Mouse (Mus musculus) T-helper 1 cell (primary cell): ENCODE results near the gene Actn1.
"Not testable (repeated sequence)": the region's sequence is repeated elsewhere in the genome, so short reads cannot be mapped to it uniquely, and the experiment has no call there.

ENCODE experiments used
- in situ Hi-C: fragments of 300-600 bp; cut with MboI, MseI; formaldehyde crosslinking; loops from one replicate; pipeline ENCODE4 v1.15.1; 2025; ENCODE audit warnings: high pct_unique_total_duplicates

The Actn1 gene

DNA sequence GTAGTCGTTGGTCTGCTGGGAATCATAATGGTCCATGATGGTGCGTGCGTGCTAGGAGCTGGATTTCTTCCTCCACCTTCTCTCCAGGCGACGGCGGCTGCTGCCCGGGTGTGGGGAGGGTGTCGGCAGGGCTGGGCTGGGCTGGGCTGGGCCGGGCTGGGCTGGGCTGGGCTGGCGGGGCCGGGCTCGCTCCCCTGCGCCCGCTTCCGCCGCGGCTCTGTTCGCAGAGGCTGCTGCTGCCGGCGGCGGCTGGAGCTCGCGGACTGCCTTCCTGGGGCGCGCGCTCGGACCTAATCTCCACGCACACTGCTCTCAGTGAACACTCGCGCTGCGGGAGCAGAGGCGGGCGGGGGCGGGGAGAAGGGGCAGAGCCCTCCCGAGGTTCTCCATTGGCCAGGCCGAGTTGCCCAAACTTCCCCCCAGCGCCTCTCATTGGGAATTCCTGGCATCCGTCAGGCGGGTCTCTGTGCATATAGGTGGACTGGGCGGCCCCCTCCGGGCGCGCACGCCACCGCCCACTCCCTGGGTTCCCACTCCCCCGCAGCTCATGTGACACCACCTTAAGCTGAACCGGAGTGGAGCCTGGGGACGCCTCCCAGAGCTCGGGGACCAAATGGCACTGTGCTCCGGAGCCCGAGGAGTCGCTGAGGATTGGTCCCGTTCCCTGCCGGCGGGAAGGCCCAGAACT is at the start of gene Actn1:
Gene Actn1 (minus strand): TSS at position 316 of the 688 bp plus-strand sequence.
- in situ Hi-C loops = loop anchor here (10.0 kb wide), 1 partner anchor 1705 kb away; no protein-coding TSS in a partner anchor

- in situ Hi-C loops = no loop called here
Measured at GRCm38 (mm10) chr12:80307556-80307955, 47.4 kb upstream of the Actn1 start.

GRCm38 (mm10) chr12:80304518-80304917 is 44.3 kb upstream of the Actn1 start:
- in situ Hi-C loops = no loop called here

DNA sequence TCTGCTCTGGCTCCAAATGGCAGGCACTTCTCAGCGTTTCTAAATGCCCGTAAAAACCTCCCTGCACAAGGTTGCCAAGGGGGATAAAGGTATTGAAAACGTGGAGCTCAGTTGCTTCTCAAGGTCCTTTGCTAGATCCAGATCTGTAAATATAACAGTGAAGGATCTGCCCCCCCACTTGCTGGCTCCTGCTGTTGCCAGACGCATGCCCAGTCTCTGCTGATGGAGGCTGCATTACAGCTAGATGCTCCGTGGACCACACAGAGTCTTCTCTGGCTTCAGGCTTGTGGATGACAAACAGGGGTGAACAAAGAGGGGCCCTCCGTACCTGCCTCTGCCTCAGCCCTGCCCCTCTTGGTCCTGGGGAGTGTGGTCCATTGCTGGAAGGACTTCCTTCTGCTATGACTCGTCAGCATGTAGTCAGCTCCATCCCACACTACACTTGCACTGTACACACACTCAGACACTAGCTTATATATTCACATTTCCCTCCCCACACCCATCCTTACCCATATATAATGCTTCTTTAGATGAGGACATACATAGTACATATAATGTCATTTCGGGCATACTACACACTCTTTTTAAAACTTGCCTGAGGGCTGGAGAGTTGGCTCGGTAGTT is 40.8 kb upstream of the Actn1 start:
- in situ Hi-C loops = no loop called here

DNA sequence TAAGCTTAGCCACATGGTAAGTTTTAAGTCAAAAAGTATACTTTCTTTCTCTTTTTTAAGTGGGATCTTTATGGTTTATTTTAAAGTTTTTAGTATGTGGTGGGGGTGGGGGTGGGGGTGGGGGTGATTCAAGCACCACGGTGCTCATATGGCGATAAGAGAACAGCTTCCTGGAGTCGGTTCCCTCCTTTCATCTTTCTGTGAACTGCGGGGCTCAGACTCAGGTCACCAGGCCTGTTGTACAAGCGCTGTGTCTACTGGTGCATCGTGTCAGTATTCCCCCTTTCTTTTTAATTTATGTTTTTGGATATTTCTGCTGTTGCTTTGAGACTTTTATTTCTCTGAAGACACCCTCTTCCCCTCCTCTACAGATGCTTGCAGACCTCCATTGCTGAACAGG is 38.5 kb upstream of the Actn1 start:
- in situ Hi-C loops = no loop called here

DNA sequence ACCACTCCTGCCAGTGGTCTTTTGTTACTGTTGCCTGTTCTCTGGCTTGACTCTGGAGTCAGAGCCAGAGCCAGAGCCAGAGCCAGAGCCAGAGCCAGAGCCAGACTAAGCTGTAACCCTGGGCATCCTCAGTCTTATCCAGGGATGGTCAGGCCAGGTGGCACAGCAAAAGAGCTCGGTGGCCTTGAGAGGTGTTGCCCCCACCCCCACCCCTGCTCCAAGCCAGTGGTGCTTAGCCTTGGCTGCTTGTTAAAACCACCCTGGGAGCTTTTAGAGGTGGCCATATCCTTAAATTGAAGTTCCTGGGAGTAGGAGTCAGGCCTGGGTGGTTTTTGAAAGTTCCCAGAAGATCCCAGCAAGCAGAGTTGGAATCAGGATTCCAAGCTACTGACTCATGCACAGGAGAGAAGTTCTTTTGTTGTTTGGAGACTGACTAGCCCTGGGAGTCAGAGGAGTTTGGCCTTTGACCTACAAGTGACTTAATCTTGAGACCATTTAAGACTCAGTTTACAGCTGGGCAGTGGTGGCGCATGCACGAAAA is 31.8 kb upstream of the Actn1 start:
- in situ Hi-C loops = no loop called here

- in situ Hi-C loops = no loop called here
Measured at GRCm38 (mm10) chr12:80290964-80291363, 30.8 kb upstream of the Actn1 start.

- in situ Hi-C loops = no loop called here
Measured at GRCm38 (mm10) chr12:80290483-80290882, 30.3 kb upstream of the Actn1 start.

- in situ Hi-C loops = no loop called here
Measured at GRCm38 (mm10) chr12:80289722-80290121, 29.6 kb upstream of the Actn1 start.

DNA sequence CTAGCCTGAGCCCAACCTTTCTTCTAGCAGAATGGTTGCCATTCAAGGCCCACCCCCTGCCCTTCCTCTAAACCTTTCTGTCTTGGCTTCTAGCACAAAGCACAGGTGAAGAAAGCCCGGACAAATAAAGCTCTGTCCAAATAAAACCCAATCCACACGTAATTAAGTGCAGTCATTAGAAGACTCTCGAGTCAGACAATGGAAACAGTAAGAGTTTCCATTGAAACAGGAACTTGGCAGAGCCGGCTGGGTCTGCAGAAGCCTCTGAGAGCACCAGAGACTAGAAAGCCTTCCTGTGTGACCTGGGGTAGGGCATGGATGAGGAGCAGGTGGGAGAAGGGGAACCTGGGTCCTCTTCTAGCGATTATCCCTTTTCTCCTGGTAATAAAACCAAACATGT is 25.7 kb upstream of the Actn1 start:
- in situ Hi-C loops = no loop called here

DNA sequence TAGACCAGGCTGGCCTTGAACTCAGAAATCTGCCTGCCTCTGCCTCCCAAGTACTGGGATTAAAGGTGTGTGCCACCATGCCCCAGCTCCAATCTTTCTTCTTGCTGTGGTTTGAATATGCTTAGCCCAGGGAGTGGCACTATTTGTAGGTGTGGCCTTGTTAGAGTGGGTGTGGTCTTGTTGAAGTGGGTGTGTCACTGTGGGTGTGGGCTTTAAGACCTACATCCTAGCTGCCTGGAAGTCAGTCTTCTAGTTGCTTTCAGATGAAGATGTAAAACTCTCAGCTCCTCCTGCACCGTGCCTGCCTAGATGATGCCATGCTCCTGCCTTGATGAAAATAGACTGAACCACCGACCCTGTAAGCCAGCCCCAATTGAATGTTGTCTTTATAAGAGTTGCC is 24.1 kb upstream of the Actn1 start:
- in situ Hi-C loops = not testable (repeated sequence)

- in situ Hi-C loops = loop anchor here (5.0 kb wide), 1 partner anchor 53 kb away; no protein-coding TSS in a partner anchor
Measured at GRCm38 (mm10) chr12:80278866-80279265, 18.7 kb upstream of the Actn1 start.

DNA sequence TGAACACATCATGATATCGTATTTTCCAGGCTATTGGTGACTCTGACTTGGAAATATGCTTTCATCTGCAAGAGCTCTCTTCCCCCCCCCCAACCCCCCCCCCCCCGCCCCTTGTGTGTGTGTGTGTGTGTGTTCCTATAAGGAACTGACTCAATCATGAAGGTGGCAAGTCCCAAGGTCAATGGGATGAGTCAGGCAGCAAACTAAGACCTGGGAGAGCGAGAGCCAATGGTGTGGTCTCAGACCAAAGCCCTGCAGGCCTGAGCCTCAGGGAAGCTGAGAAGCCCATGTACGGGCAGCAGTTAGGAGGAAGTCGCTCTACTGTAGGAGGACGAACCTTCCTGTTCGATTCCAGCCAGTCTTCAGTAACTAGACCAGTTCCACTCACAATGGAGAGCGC is 17.3 kb upstream of the Actn1 start:
- in situ Hi-C loops = loop anchor here (5.0 kb wide), 1 partner anchor 55 kb away; no protein-coding TSS in a partner anchor

DNA sequence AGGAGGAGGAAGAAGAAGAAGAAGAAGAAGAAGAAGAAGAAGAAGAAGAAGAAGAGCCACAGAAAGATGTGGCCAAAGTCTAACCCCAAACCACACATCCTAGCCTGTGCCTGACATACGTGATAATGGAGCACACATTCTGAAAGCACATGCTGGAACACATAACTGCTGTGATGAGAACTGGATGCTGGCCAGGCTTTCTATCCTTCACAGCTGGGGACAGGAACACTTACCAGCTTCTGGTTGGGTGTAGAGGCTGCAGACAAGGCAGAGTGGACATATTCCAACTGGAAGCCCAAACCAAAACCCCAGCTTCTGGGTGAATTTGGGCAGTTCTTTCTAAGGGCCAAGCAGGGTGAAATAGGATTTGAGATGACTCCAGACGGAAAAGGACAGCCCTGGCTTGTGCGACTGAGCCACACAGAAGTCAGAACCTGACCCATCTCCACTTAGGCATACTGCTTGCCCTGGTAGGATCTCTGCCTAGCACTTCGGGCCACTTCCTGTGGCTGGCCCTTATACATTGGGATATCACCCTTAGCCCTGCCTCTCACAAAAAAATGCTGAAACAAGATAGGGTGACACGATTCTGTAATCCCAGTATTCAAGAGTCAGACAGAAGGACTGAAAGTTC is 15.1 kb upstream of the Actn1 start:
- in situ Hi-C loops = loop anchor here (5.0 kb wide), 1 partner anchor 57 kb away; no protein-coding TSS in a partner anchor

GRCm38 (mm10) chr12:80273020-80273686 is 13.0 kb upstream of the Actn1 start:
- in situ Hi-C loops = no loop called here

DNA sequence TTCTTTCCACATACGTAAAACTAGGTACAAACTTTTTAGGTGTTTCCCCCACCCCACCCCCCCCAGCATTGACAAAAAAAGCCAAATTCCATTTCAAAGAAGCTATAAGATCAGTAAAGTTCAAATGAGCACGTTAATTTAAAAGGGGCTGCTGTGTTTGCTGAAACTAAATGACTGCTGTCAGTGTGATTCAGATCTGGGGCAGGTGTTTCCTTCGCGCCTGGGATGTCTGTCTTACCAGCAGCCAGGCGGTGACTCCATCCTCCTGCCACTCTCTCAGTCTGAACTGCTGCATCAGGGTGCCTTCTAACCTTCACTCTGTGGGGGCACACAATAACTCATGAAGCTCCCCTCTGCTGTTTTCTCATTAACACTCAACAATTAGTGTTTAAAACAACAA is 11.6 kb upstream of the Actn1 start:
- in situ Hi-C loops = no loop called here

DNA sequence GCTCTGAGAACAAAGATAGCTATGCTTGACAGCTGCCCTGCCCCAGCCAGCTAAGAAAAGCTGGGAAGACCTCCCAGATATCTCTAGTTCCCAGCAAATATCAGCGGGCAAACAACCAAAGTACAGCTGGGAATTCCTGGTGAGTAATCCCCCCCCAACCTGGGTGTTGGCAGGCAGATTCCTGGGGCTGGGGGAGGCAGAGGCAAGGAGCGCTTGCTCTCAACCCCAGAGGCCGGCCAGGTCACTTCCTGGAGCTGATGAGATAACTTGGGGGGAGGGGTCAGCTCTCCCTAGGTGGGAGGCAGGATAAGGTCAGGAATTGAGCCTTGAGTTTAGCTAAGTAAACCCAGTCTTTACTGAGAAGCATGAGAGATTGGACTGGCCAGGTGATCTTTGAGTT is 10.8 kb upstream of the Actn1 start:
- in situ Hi-C loops = no loop called here

DNA sequence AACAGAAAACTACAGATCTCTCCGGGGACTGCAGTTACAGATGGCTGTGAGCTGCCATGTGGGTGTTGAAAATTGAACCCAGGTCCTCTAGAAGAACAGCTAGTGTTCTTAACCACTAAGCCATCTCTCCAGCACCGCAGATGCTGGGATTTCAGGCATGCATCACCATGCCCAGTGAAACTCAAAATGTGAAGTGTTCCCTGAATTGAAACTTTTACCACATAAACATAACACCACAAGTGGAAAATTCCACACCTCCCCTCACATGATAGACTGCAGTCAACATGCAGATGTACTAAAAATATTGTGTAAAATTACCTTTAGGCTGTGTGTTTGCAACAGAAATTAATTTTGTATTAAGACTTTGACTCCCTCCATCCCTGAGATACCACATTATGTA is 9.1 kb upstream of the Actn1 start:
- in situ Hi-C loops = loop anchor here (10.0 kb wide), 1 partner anchor 1695 kb away; no protein-coding TSS in a partner anchor

GRCm38 (mm10) chr12:80267962-80268361 is 7.8 kb upstream of the Actn1 start:
- in situ Hi-C loops = loop anchor here (10.0 kb wide), 1 partner anchor 1697 kb away; no protein-coding TSS in a partner anchor

DNA sequence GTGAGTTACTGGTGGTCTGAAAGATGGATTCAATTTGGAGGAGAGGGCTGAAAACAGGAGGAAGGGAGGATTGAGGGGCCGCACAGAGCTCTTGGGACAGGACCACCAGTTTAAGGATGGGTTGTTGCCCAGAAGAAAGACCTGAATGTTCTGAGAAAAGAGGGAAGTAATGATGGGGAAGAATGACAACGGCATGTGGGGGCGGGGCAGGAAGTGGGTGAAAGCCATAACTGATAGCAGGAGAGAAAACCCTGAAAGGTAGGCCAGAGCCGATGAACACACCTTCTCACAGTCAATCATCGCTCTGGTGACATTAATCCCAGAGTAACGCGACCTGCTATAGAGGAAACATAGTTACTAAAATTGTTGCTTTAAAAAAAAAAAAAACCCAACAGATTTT is 4.2 kb upstream of the Actn1 start:
- in situ Hi-C loops = loop anchor here (10.0 kb wide), 1 partner anchor 1700 kb away; no protein-coding TSS in a partner anchor
